ENCODE assay signal across 14 mouse cellular contexts in the genomic region with DNA sequence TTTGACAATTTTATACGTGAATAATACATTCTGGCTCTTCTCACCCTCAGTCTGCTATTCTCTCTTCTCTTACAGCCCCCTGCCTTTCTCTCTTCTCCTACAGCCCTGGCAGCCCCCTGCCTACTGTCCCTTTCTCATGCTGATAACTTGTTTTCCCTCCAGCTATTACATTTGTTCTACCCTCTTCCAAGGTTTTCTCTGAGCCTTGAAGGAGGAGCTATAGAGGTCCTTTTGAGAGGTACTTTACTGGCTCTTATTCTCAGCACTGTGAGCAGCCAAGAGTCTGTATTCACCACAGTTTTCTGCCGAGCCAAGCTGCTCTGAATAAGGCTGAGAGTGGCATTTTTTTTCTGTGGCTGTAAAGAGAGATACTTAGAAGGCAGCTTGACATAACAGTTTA. TPM values are rescaled to one million over a fixed set of nuclear protein-coding genes. Genes with fewer than 3 reads are reported as not detected.
A peak's percentile ranks its signal among the peaks of the same experiment; 100 is the strongest.
DNase-seq lines count a peak whose midpoint lies in the region; ATAC-seq and TF ChIP-seq lines count a peak whose summit lies in the region.
"Had no signal": no experiment of that assay in that cellular context is flagged by ENCODE, and none has a peak within 500 bp of the region (broad histone marks: within the 10 kb centered on the region; RNA-seq: fewer than 3 reads in every experiment).

No protein-coding gene starts in this region.

- DNase-seq in embryonic facial prominence, embryonic 11.5 days (ENCODE audit: low spot score): peak; percentile 6
- DNase-seq in embryonic facial prominence, embryonic 10.5 days (ENCODE audit: low spot score): no peak
- peak; percentile 3 for DNase-seq in lung, postnatal 36 days
- no peak for DNase-seq in lung, adult 18-20 months
- peak; percentile 46 for DNase-seq in midbrain, postnatal 0 days (ENCODE audit: low spot score)
- no peak for DNase-seq in adipocyte (ENCODE audit: low spot score)
- DNase-seq in layer of hippocampus, adult 8-10 months (ENCODE audit: low spot score in 2 of 2): no peak
- DNase-seq: cerebellum, adult 9-10 months; kidney, postnatal 14 days; spleen, adult 18-20 months had no signal

- H3K9ac ChIP-seq in embryonic facial prominence, embryonic 11.5 days (replicated peaks; ENCODE audit: low read length): no peak overlapping the region
- no peak overlapping the region for H3K9ac ChIP-seq in forebrain, embryonic 16.5 days (replicated peaks; ENCODE audit: low read depth, low read length)
- no peak overlapping the region for H3K9ac ChIP-seq in midbrain, postnatal 0 days (replicated peaks; ENCODE audit: low read length, poor library complexity, severe bottlenecking)
- H3K9ac ChIP-seq: embryonic facial prominence, embryonic 13.5 days; intestine, embryonic 15.5 days had no signal

- WGBS in embryonic facial prominence, embryonic 11.5 days: 34% methylated on average over 2 of the region's 2 CpGs
- WGBS in embryonic facial prominence, embryonic 10.5 days: 30% methylated on average over 2 of the region's 2 CpGs
- 9% methylated on average over 2 of the region's 2 CpGs for WGBS in forebrain, embryonic 16.5 days
- WGBS in midbrain, postnatal 0 days: 17% methylated on average over 2 of the region's 2 CpGs

- no peak overlapping the region for H3K27ac ChIP-seq in embryonic facial prominence, embryonic 11.5 days (replicated peaks; ENCODE audit: low read depth, low read length)
- H3K27ac ChIP-seq in embryonic facial prominence, embryonic 10.5 days (replicated peaks): no peak overlapping the region
- H3K27ac ChIP-seq in forebrain, embryonic 16.5 days (ENCODE audit: low read length): no peak overlapping the region
- H3K27ac ChIP-seq in midbrain, postnatal 0 days (ENCODE audit: low read depth, low read length): no peak overlapping the region
- H3K27ac ChIP-seq: embryonic facial prominence, embryonic 13.5 days; intestine, embryonic 15.5 days had no signal

- no peaks in the 10 kb centered on the region for H3K27me3 ChIP-seq in embryonic facial prominence, embryonic 11.5 days (ENCODE audit: control insufficient read depth, insufficient read depth, low read length)
- H3K27me3 ChIP-seq in embryonic facial prominence, embryonic 10.5 days (replicated peaks; ENCODE audit: low read depth, poor library complexity, severe bottlenecking): no peaks in the 10 kb centered on the region
- H3K27me3 ChIP-seq in forebrain, embryonic 16.5 days (replicated peaks; ENCODE audit: control insufficient read depth, insufficient read depth, low read length): no peaks in the 10 kb centered on the region
- no peaks in the 10 kb centered on the region for H3K27me3 ChIP-seq in midbrain, postnatal 0 days (ENCODE audit: insufficient read depth, low read length)
- H3K27me3 ChIP-seq: embryonic facial prominence, embryonic 13.5 days; intestine, embryonic 15.5 days had no signal

- H3K4me3 ChIP-seq in embryonic facial prominence, embryonic 11.5 days (ENCODE audit: low read depth, low read length): no peak overlapping the region
- H3K4me3 ChIP-seq in embryonic facial prominence, embryonic 10.5 days: no peak overlapping the region
- no peak overlapping the region for H3K4me3 ChIP-seq in forebrain, embryonic 16.5 days (replicated peaks; ENCODE audit: low read length)
- no peak overlapping the region for H3K4me3 ChIP-seq in midbrain, postnatal 0 days (ENCODE audit: low read depth, low read length)
- H3K4me3 ChIP-seq: embryonic facial prominence, embryonic 13.5 days; intestine, embryonic 15.5 days had no signal

- no peaks in the 10 kb centered on the region for H3K9me3 ChIP-seq in embryonic facial prominence, embryonic 11.5 days (replicated peaks; ENCODE audit: control insufficient read depth, low read length)
- no peaks in the 10 kb centered on the region for H3K9me3 ChIP-seq in embryonic facial prominence, embryonic 10.5 days
- no peaks in the 10 kb centered on the region for H3K9me3 ChIP-seq in forebrain, embryonic 16.5 days (ENCODE audit: control insufficient read depth, low read length)
- no peaks in the 10 kb centered on the region for H3K9me3 ChIP-seq in midbrain, postnatal 0 days (ENCODE audit: low read length)
- H3K9me3 ChIP-seq: embryonic facial prominence, embryonic 13.5 days; intestine, embryonic 15.5 days had no signal

- TF ChIP-seq CTCF in midbrain, postnatal 0 days (IDR thresholded peaks at IDR 0.05): no peak

- no peak overlapping the region for H3K4me2 ChIP-seq in embryonic facial prominence, embryonic 11.5 days (ENCODE audit: low read depth, low read length)
- H3K4me2 ChIP-seq in forebrain, embryonic 16.5 days (ENCODE audit: low read length): no peak overlapping the region
- no peak overlapping the region for H3K4me2 ChIP-seq in midbrain, postnatal 0 days (ENCODE audit: low read depth, low read length, poor library complexity, severe bottlenecking)
- H3K4me2 ChIP-seq: embryonic facial prominence, embryonic 13.5 days; intestine, embryonic 15.5 days had no signal

- H3K4me1 ChIP-seq in embryonic facial prominence, embryonic 11.5 days (ENCODE audit: control insufficient read depth, insufficient read depth, low read length): no peaks in the 10 kb centered on the region
- peaks cover 21% of the 10 kb centered on the region for H3K4me1 ChIP-seq in embryonic facial prominence, embryonic 10.5 days
- peaks cover 15% of the 10 kb centered on the region for H3K4me1 ChIP-seq in forebrain, embryonic 16.5 days (replicated peaks; ENCODE audit: control insufficient read depth, insufficient read depth, low read length)
- no peaks in the 10 kb centered on the region for H3K4me1 ChIP-seq in midbrain, postnatal 0 days (ENCODE audit: insufficient read depth, low read length)
- H3K4me1 ChIP-seq: intestine, embryonic 15.5 days had no signal

- ATAC-seq in embryonic facial prominence, embryonic 11.5 days (replicated peaks; ENCODE audit: insufficient number of reproducible peaks, low FRiP score, low TSS enrichment, low read depth): 0 out of 2 replicates have a peak, but pooled peaks have one; percentile 32
- peak; percentile 92 for ATAC-seq in forebrain, embryonic 16.5 days
- no peak for ATAC-seq in midbrain, postnatal 0 days (ENCODE audit: low FRiP score)
- ATAC-seq: intestine, embryonic 15.5 days had no signal

- no peaks in the 10 kb centered on the region; the same call in 1 of the 2 replicates for H3K36me3 ChIP-seq in embryonic facial prominence, embryonic 11.5 days (replicated peaks; ENCODE audit: control insufficient read depth, insufficient read depth, low read depth, low read length)
- peaks cover 43% of the 10 kb centered on the region for H3K36me3 ChIP-seq in embryonic facial prominence, embryonic 10.5 days (replicated peaks)
- no peaks in the 10 kb centered on the region for H3K36me3 ChIP-seq in forebrain, embryonic 16.5 days (ENCODE audit: control insufficient read depth, insufficient read depth)
- no peaks in the 10 kb centered on the region for H3K36me3 ChIP-seq in midbrain, postnatal 0 days (ENCODE audit: insufficient read depth, low read length)

RNA-seq across cellular contexts. Expression of gene Cfap44, which starts 11.0 kb away (rescaled TPM):
- polyA plus RNA-seq in embryonic facial prominence, embryonic 11.5 days (2014; fragmentation: Nextera tagmentation; extraction: Ambion mirVana): 0.50 and 0.63 TPM in 2 replicates
- 0.76 and 0.84 TPM in 2 replicates for polyA plus RNA-seq in embryonic facial prominence, embryonic 10.5 days (2016; fragmentation: Nextera tagmentation; extraction: Ambion mirVana)
- polyA plus RNA-seq in forebrain, embryonic 16.5 days (2015; fragmentation: Nextera tagmentation; extraction: Ambion mirVana): 1.9 and 2.9 TPM in 2 replicates
- total RNA-seq in midbrain, postnatal 0 days (2014; rRNA removed): 3.8 and 11.4 TPM in 2 replicates
- polyA plus RNA-seq in midbrain, postnatal 0 days (2015; fragmentation: Nextera tagmentation; extraction: Ambion mirVana): 3.0 and 3.7 TPM in 2 replicates
- 10 to 100 TPM; 11.5 to 18.0 (median 17.3) TPM for total RNA-seq in layer of hippocampus, adult 8-10 months (2022)
- total RNA-seq: MEL had no signal

RNA-seq across cellular contexts. Expression of gene Spice1, which starts 36.6 kb away (rescaled TPM):
- polyA plus RNA-seq in embryonic facial prominence, embryonic 11.5 days (2014; fragmentation: Nextera tagmentation; extraction: Ambion mirVana): 32.4 and 34.8 TPM in 2 replicates
- 33.9 and 34.5 TPM in 2 replicates for polyA plus RNA-seq in embryonic facial prominence, embryonic 10.5 days (2016; fragmentation: Nextera tagmentation; extraction: Ambion mirVana)
- 19.8 and 25.2 TPM in 2 replicates for polyA plus RNA-seq in forebrain, embryonic 16.5 days (2015; fragmentation: Nextera tagmentation; extraction: Ambion mirVana)
- 14.0 and 16.4 TPM in 2 replicates for total RNA-seq in midbrain, postnatal 0 days (2014; rRNA removed)
- 9.1 and 10.9 TPM in 2 replicates for polyA plus RNA-seq in midbrain, postnatal 0 days (2015; fragmentation: Nextera tagmentation; extraction: Ambion mirVana)
- total RNA-seq in layer of hippocampus, adult 8-10 months (2022): 10 to 100 TPM; 16.3 to 19.5 (median 17.9) TPM

RNA-seq across cellular contexts. Expression of gene Sidt1, which starts 50.6 kb away (rescaled TPM):
- polyA plus RNA-seq in embryonic facial prominence, embryonic 11.5 days (2014; fragmentation: Nextera tagmentation; extraction: Ambion mirVana): 0.42 and 0.89 TPM in 2 replicates
- 0.21 and 0.29 TPM in 2 replicates for polyA plus RNA-seq in embryonic facial prominence, embryonic 10.5 days (2016; fragmentation: Nextera tagmentation; extraction: Ambion mirVana)
- polyA plus RNA-seq in forebrain, embryonic 16.5 days (2015; fragmentation: Nextera tagmentation; extraction: Ambion mirVana): 5.3 and 7.1 TPM in 2 replicates
- total RNA-seq in midbrain, postnatal 0 days (2014; rRNA removed): 30.4 and 35.8 TPM in 2 replicates
- 18.6 and 19.7 TPM in 2 replicates for polyA plus RNA-seq in midbrain, postnatal 0 days (2015; fragmentation: Nextera tagmentation; extraction: Ambion mirVana)
- 10 to 100 TPM; 32.8 to 43.9 (median 39.7) TPM for total RNA-seq in layer of hippocampus, adult 8-10 months (2022)
- total RNA-seq: MEL had no signal

Comparison
In these comparisons a context has a peak if more than half of its experiments do, and no peak if none do; other contexts are left out.
1. DNase-seq: peak in embryonic facial prominence, embryonic 11.5 days (single experiment), lung, postnatal 36 days (single experiment) and midbrain, postnatal 0 days (single experiment); none in embryonic facial prominence, embryonic 10.5 days (single experiment), lung, adult 18-20 months (0 of 2), adipocyte (single experiment) and layer of hippocampus, adult 8-10 months (0 of 2).